Mouse (Mus musculus) kidney, adult 2 months (tissue): ENCODE measurements around the gene Kpnb1. TPM values are rescaled to one million over a fixed set of nuclear protein-coding genes. Genes with fewer than 3 reads are reported as not detected.

Experiments used
- DNase-seq: peaks from one replicate; pipeline ENCODE4 v3.0.0; 2021
- H3K27ac ChIP-seq: fragments of 200-500 bp; 2 replicates; pipeline ENCODE4 v1.5.1; 2012; ENCODE audit warnings: low read depth, low read length, control low read depth, inconsistent platforms; ENCODE audit not compliant: insufficient read depth
- H3K27me3 ChIP-seq: fragments of 200-500 bp; replicated peaks from 2 replicates; pipeline ENCODE4 v1.6.1; 2012; ENCODE audit warnings: mild to moderate bottlenecking, moderate library complexity, low read length, inconsistent platforms; ENCODE audit not compliant: control insufficient read depth, insufficient read depth
- H3K36me3 ChIP-seq: fragments of 200-500 bp; 2 replicates; pipeline ENCODE4 v1.6.1; 2012; ENCODE audit warnings: mild to moderate bottlenecking, moderate library complexity, low read length, inconsistent platforms; ENCODE audit not compliant: control insufficient read depth, insufficient read depth
- H3K4me1 ChIP-seq: fragments of 200-500 bp; 2 replicates; pipeline ENCODE4 v1.6.1; 2011; ENCODE audit warnings: low read length; ENCODE audit not compliant: control insufficient read depth, insufficient read depth
- H3K4me3 ChIP-seq: fragments of 200-500 bp; 2 replicates; pipeline ENCODE4 v1.5.1; 2011; ENCODE audit warnings: mild to moderate bottlenecking, low read depth, low read length, control low read depth; ENCODE audit not compliant: insufficient read depth
- CTCF ChIP-seq: fragments of 200-500 bp; conservative IDR thresholded peaks from 2 replicates; pipeline ENCODE4 v1.5.1; 2011; ENCODE audit warnings: low read depth, mild to moderate bottlenecking, control low read depth, low read length, moderate library complexity, mixed read lengths; ENCODE audit not compliant: insufficient read depth, insufficient read length
- POLR2A ChIP-seq: fragments of 200-500 bp; IDR thresholded peaks from one replicate; pipeline ENCODE4 v1.6.1; 2011; ENCODE audit warnings: low read depth, low read length, control low read depth
- WGBS: fragments of 180-500 bp; shearing (Covaris S2); methylation state at CpG from one replicate; pipeline ENCODE4 v1.1.7; 2018; 5-methylcytosine and 5-hydroxymethylcytosine counted together
- polyA plus RNA-seq: library from polyadenylated mRNA; depleted of rRNA; stranded (reverse); fragments of >200 nt; gene quantifications from 2 replicates; pipeline ENCODE4 v1.2.3, GENCODE M21; 2012; rRNA removed

Kpnb1 gene
- polyA plus RNA-seq, 1 experiment, result 25.6 TPM

DNA sequence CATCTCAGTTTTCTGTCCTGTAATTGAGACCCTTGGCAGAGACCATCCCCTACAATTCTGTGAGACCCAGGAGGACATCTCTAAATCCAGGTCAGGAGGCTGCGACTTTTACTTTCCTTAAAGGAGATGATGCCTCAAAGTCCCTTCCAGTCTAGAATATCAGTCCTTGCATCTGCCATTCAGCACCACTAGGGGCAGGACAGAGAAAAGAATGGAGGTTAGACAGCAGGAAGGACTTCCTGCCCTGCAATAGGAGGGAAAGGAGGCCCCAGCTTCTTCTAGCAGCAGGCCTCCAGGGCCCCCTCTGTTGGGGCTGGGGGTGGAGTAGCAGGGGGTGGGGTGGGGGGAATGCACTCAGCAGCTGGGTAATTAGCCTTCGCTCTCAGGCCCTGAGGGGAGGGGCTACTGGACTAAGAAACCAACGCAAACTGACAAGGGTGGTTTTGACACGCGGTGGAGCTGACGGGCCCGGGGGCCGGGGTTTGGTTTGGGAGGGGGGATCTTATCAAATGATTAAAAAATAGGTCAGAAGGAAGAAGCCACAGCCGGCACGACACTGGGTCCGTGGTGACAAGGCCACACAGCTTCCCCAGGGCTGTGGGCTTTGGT lies 64.3 kb downstream of the Kpnb1 start:
- Histone ChIP-seq H3K27me3 (no peaks in the 10 kb centered on the region), H3K36me3 (no peaks in the 10 kb centered on the region), H3K4me3 (no peak overlapping the region), H3K27ac (no peak overlapping the region), H3K4me1 (no peaks in the 10 kb centered on the region)
- no peak for DNase-seq
- TF ChIP-seq CTCF, result peak; percentile 41; the same call in 1 of the 2 replicates
- TF ChIP-seq POLR2A, result no peak
- 30% methylated on average over 11 of the region's 11 CpGs for WGBS

- no peak overlapping the region for H3K4me3 ChIP-seq
- 81% methylated on average over 3 of the region's 3 CpGs for WGBS
- H3K27me3 ChIP-seq, result no peaks in the 10 kb centered on the region
- no peak for TF ChIP-seq POLR2A
- no peak for TF ChIP-seq CTCF
- no peaks in the 10 kb centered on the region for H3K36me3 ChIP-seq
- no peak for DNase-seq
- no peaks in the 10 kb centered on the region for H3K4me1 ChIP-seq
- no peak overlapping the region for H3K27ac ChIP-seq
Observed at GRCm38 (mm10) chr11:97120641-97121040, 67.0 kb downstream of the Kpnb1 start.

- Histone ChIP-seq H3K4me1 (no peaks in the 10 kb centered on the region), H3K27me3 (peaks cover under 1% of the 10 kb centered on the region; the same call in 1 of the 2 replicates), H3K4me3 (no peak overlapping the region), H3K36me3 (no peaks in the 10 kb centered on the region), H3K27ac (no peak overlapping the region)
- 65% methylated on average over 10 of the region's 10 CpGs for WGBS
- DNase-seq, result no peak
- no peak for TF ChIP-seq CTCF
Observed at GRCm38 (mm10) chr11:97120221-97120620, 67.5 kb downstream of the Kpnb1 start.

DNA sequence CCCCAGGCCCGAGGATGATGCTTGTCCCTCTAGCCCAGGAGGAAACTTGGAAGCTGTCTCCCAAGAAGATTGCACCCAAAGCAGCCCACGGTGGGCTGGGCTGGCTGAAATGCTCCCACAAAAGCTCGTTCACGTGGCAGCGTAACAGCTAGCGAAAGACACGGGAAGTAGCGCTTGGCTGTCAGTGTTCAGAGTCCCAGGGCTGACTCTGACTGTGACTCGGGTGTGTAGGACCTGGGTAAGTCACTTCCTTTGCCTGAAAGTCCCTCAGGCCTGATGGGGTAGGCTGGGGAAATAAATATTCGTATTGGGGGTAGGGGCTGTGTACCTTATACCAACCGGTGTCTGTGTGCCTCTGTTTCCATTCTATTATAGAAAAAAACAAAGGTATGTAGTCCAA lies 71.9 kb downstream of the Kpnb1 start:
- WGBS, result 19% methylated on average over 11 of the region's 11 CpGs
- Histone ChIP-seq H3K27me3 (peaks cover 9% of the 10 kb centered on the region), H3K27ac (no peak overlapping the region), H3K36me3 (no peaks in the 10 kb centered on the region), H3K4me3 (no peak overlapping the region), H3K4me1 (no peaks in the 10 kb centered on the region)
- no peak for DNase-seq
- no peak for TF ChIP-seq CTCF
- no peak for TF ChIP-seq POLR2A

DNA sequence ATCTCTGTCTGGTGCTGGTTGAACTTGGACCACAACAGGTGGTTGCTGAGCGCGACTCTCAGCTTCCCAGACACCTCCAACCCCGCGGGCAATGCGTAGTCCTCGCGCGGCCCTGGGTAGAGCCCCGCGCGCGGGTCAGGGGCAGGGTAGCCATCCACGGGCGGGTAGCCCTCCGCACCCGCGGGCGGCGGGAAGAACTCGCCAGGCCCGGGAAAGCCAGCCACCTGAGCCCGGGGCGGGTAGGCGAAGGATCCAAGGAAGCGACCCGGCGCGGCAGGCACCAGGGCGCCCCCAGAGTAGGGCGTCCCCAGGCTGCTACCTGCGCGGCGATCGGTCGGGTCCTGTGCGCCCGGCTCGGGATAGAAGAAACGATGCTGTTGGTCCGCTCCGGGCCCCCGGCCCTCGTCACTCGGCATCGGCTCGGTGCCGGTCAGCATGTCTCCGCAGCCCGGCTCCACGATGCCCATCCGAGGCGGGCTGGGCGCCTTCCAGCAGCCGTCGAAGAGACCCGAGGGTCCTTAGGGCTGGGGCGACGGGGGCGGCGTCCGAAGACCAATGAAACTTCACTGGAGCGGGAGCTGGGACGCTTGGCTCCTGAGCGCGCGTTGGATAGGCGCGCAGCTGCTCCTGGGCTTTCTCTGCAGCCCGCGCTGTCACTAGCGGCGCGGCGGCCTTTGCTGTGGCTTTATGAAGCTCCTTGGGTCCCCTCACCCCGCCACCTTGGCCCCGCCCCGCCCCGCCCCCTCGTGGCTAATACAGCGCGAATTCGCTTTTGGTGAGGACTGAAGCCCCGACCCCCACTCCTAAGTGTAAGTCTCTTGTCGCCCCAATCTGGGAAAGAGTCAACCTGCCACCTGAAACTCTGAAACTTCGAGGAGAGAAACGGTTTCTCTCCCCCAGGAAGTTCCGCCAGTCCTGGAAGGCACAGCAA lies 72.7 kb downstream of the Kpnb1 start, which contains the start of gene Tbx21:
Tbx21 (minus strand) TSS at position 661 of the 931 bp plus-strand sequence.
- Histone ChIP-seq H3K27ac (no peak within 1 kb of the TSS), H3K4me3 (peak within 1 kb of the TSS; percentile 21; the same call in 1 of the 2 replicates), H3K27me3 (peaks cover 9% of the 10 kb centered on the region), H3K36me3 (no peaks in the 10 kb centered on the region), H3K4me1 (no peaks in the 10 kb centered on the region)
- no peak for TF ChIP-seq POLR2A
- no peak for TF ChIP-seq CTCF
- 1% methylated on average over 87 of the region's 87 CpGs for WGBS
- DNase-seq, result no peak

GRCm38 (mm10) chr11:97112519-97113125 lies 75.1 kb downstream of the Kpnb1 start:
- Histone ChIP-seq H3K4me3 (no peak overlapping the region), H3K36me3 (no peaks in the 10 kb centered on the region), H3K27me3 (peaks cover 9% of the 10 kb centered on the region), H3K4me1 (no peaks in the 10 kb centered on the region), H3K27ac (no peak overlapping the region)
- WGBS, result 94% methylated on average over 9 of the region's 9 CpGs
- DNase-seq, result no peak
- TF ChIP-seq POLR2A (no peak), CTCF (no peak)

Other genes with a start within 250 kb of the Kpnb1 start
- gene Pnpo, start 243.9 kb downstream of the Kpnb1 start, polyA plus RNA-seq, result 73.0 and 77.1 TPM in 2 replicates
- 11.9 and 13.3 TPM in 2 replicates for gene Sp2, start 204.9 kb downstream of the Kpnb1 start, polyA plus RNA-seq
- gene Sp6, start 174.5 kb downstream of the Kpnb1 start, polyA plus RNA-seq, result 0.91 and 0.95 TPM in 2 replicates
- gene Scrn2, start 157.9 kb downstream of the Kpnb1 start, polyA plus RNA-seq, result 104 and 112 TPM in 2 replicates
- 1.9 and 2.5 TPM in 2 replicates for gene Lrrc46, start 146.5 kb downstream of the Kpnb1 start, polyA plus RNA-seq
- 137 and 138 TPM in 2 replicates for gene Mrpl10, start 146.3 kb downstream of the Kpnb1 start, polyA plus RNA-seq
- gene Osbpl7, start 137.3 kb downstream of the Kpnb1 start, polyA plus RNA-seq, result 9.0 and 9.1 TPM in 2 replicates
- gene Tbx21, start 72.5 kb downstream of the Kpnb1 start, polyA plus RNA-seq, result 0.20 and 0.56 TPM in 2 replicates
- gene Tbkbp1, start 36.4 kb downstream of the Kpnb1 start, polyA plus RNA-seq, result 10.4 and 12.1 TPM in 2 replicates
- 23.1 and 25.3 TPM in 2 replicates for gene Npepps, start 92.8 kb upstream of the Kpnb1 start, polyA plus RNA-seq
- gene Mrpl45, start 127.8 kb upstream of the Kpnb1 start, polyA plus RNA-seq, result 20.4 and 25.5 TPM in 2 replicates
- gene Gpr179, start 164.2 kb upstream of the Kpnb1 start, polyA plus RNA-seq, result 0.08 TPM in 2 replicates
- gene Socs7, start 174.7 kb upstream of the Kpnb1 start, polyA plus RNA-seq, result 12.9 and 13.5 TPM in 2 replicates
- 14.9 and 17.1 TPM in 2 replicates for gene Arhgap23, start 227.7 kb upstream of the Kpnb1 start, polyA plus RNA-seq